Mouse (Mus musculus) midbrain, embryonic 16.5 days (tissue): ENCODE results near the gene Pelo. TPM values are rescaled to one million over a fixed set of nuclear protein-coding genes. Genes with fewer than 3 reads are reported as not detected.

Source experiments
- ATAC-seq: fragments of 200-750 bp; cut with Nextera tagmentation; 2 replicates; pipeline ENCODE4 v1.8.0; 2017; ENCODE audit warnings: moderate TSS enrichment
- H3K27ac ChIP-seq: fragments of 300-500 bp; sonication (generic); 2 replicates; pipeline ENCODE4 v1.5.1; 2014; ENCODE audit warnings: mild to moderate bottlenecking, low read length, mixed read lengths
- H3K27me3 ChIP-seq: fragments of 300-500 bp; sonication (generic); 2 replicates; pipeline ENCODE4 v1.6.1; 2014; ENCODE audit warnings: low read depth, low read length, mixed read lengths; ENCODE audit not compliant: control insufficient read depth, insufficient read depth
- H3K36me3 ChIP-seq: fragments of 300-500 bp; sonication (generic); 2 replicates; pipeline ENCODE4 v1.6.1; 2014; ENCODE audit warnings: mild to moderate bottlenecking, low read length, moderate library complexity, mixed read lengths; ENCODE audit not compliant: control insufficient read depth, insufficient read depth
- H3K4me1 ChIP-seq: fragments of 300-500 bp; sonication (generic); 2 replicates; pipeline ENCODE4 v1.6.1; 2014; ENCODE audit warnings: mild to moderate bottlenecking, low read length, mixed read lengths; ENCODE audit not compliant: control insufficient read depth, insufficient read depth
- H3K4me2 ChIP-seq: fragments of 300-500 bp; sonication (generic); 2 replicates; pipeline ENCODE4 v1.6.1; 2014; ENCODE audit warnings: mild to moderate bottlenecking, low read length, mixed read lengths
- H3K4me3 ChIP-seq: fragments of 300-500 bp; sonication (generic); 2 replicates; pipeline ENCODE4 v1.5.1; 2014; ENCODE audit warnings: low read depth, mild to moderate bottlenecking, low read length, moderate library complexity, mixed read lengths
- H3K9ac ChIP-seq: fragments of 300-500 bp; sonication (generic); 2 replicates; pipeline ENCODE4 v1.6.1; 2014; ENCODE audit warnings: low read depth, low read length, mixed read lengths
- H3K9me3 ChIP-seq: fragments of 300-500 bp; sonication (generic); replicated peaks from 2 replicates; pipeline ENCODE4 v1.6.1; 2014; ENCODE audit warnings: mild to moderate bottlenecking, low read length, mixed read lengths; ENCODE audit not compliant: control insufficient read depth, poor library complexity, severe bottlenecking
- WGBS: fragments of 180-500 bp; shearing (Covaris S2); extraction: QIAGEN DNeasy Blood & Tissue Kit; methylation state at CpG from one replicate; pipeline ENCODE4 v1.1.7; 2014; 5-methylcytosine and 5-hydroxymethylcytosine counted together
- polyA plus RNA-seq: library from polyadenylated mRNA; unstranded; fragments of >200 nt; fragmentation: Nextera tagmentation; extraction: Ambion mirVana; gene quantifications from 2 replicates; pipeline ENCODE4 v1.2.1, GENCODE M21; 2015

Pelo gene
- polyA plus RNA-seq, 1 experiment from 2014 or later = 4.6 TPM

- Histone ChIP-seq H3K9me3 (no peaks in the 10 kb centered on the region; the same call in 1 of the 2 replicates), H3K9ac (peak overlapping the region; percentile 75), H3K4me3 (peak overlapping the region; percentile 70), H3K27me3 (no peaks in the 10 kb centered on the region), H3K4me2 (peak overlapping the region; percentile 100), H3K27ac (no peak overlapping the region), H3K4me1 (peaks cover 14% of the 10 kb centered on the region), H3K36me3 (peaks cover 14% of the 10 kb centered on the region)
- 70% methylated on average over 11 of the region's 11 CpGs for WGBS
- ATAC-seq = no peak
Observed at GRCm38 (mm10) chr13:115089020-115089394, 979 bp downstream of the Pelo start.

GRCm38 (mm10) chr13:115085974-115086373, 4.0 kb downstream of the Pelo start:
- Histone ChIP-seq H3K4me3 (no peak overlapping the region), H3K9ac (no peak overlapping the region), H3K36me3 (peaks cover 14% of the 10 kb centered on the region), H3K27ac (no peak overlapping the region), H3K27me3 (no peaks in the 10 kb centered on the region), H3K4me1 (peaks cover 13% of the 10 kb centered on the region), H3K9me3 (no peaks in the 10 kb centered on the region; the same call in 1 of the 2 replicates), H3K4me2 (no peak overlapping the region)
- WGBS = 96% methylated on average over 6 of the region's 6 CpGs
- no peak for ATAC-seq

GRCm38 (mm10) chr13:115082339-115082738, 7.6 kb downstream of the Pelo start:
- Histone ChIP-seq H3K4me1 (no peaks in the 10 kb centered on the region), H3K4me2 (no peak overlapping the region), H3K9me3 (no peaks in the 10 kb centered on the region; the same call in 1 of the 2 replicates), H3K9ac (no peak overlapping the region), H3K4me3 (no peak overlapping the region), H3K36me3 (peaks cover 5% of the 10 kb centered on the region), H3K27me3 (no peaks in the 10 kb centered on the region), H3K27ac (no peak overlapping the region)
- 93% methylated on average over 7 of the region's 7 CpGs for WGBS
- no peak for ATAC-seq

- H3K9me3 ChIP-seq = no peaks in the 10 kb centered on the region
- H3K36me3 ChIP-seq = no peaks in the 10 kb centered on the region
- no peak overlapping the region for H3K4me3 ChIP-seq
- H3K27me3 ChIP-seq = no peaks in the 10 kb centered on the region
- WGBS = 98% methylated on average over 3 of the region's 3 CpGs
- no peak overlapping the region for H3K4me2 ChIP-seq
- H3K9ac ChIP-seq = no peak overlapping the region
- H3K4me1 ChIP-seq = no peaks in the 10 kb centered on the region
- ATAC-seq = no peak
- H3K27ac ChIP-seq = no peak overlapping the region
Observed at GRCm38 (mm10) chr13:115079996-115080585, 9.9 kb downstream of the Pelo start.

GRCm38 (mm10) chr13:115078997-115079685, 10.8 kb downstream of the Pelo start:
- ATAC-seq = no peak
- H3K9me3 ChIP-seq = no peaks in the 10 kb centered on the region
- H3K4me2 ChIP-seq = no peak overlapping the region
- 90% methylated on average over 6 of the region's 6 CpGs for WGBS
- no peak overlapping the region for H3K27ac ChIP-seq
- no peaks in the 10 kb centered on the region for H3K27me3 ChIP-seq
- no peaks in the 10 kb centered on the region for H3K36me3 ChIP-seq
- H3K4me1 ChIP-seq = no peaks in the 10 kb centered on the region
- H3K4me3 ChIP-seq = no peak overlapping the region
- H3K9ac ChIP-seq = no peak overlapping the region

- H3K36me3 ChIP-seq = no peaks in the 10 kb centered on the region
- H3K9ac ChIP-seq = no peak overlapping the region
- H3K4me2 ChIP-seq = no peak overlapping the region
- no peaks in the 10 kb centered on the region for H3K4me1 ChIP-seq
- 90% methylated on average over 9 of the region's 9 CpGs for WGBS
- no peak for ATAC-seq
- H3K27me3 ChIP-seq = no peaks in the 10 kb centered on the region
- no peak overlapping the region for H3K4me3 ChIP-seq
- no peaks in the 10 kb centered on the region for H3K9me3 ChIP-seq
- H3K27ac ChIP-seq = no peak overlapping the region
Observed at GRCm38 (mm10) chr13:115077346-115078134, 12.4 kb downstream of the Pelo start.

GRCm38 (mm10) chr13:115072386-115072785, 17.6 kb downstream of the Pelo start:
- no peak for ATAC-seq
- H3K9me3 ChIP-seq = no peaks in the 10 kb centered on the region
- no peaks in the 10 kb centered on the region for H3K4me1 ChIP-seq
- H3K4me2 ChIP-seq = no peak overlapping the region
- no peak overlapping the region for H3K27ac ChIP-seq
- H3K27me3 ChIP-seq = no peaks in the 10 kb centered on the region
- H3K36me3 ChIP-seq = no peaks in the 10 kb centered on the region
- H3K4me3 ChIP-seq = no peak overlapping the region
- no peak overlapping the region for H3K9ac ChIP-seq
- 96% methylated on average over 6 of the region's 6 CpGs for WGBS

- no peak overlapping the region for H3K4me2 ChIP-seq
- 87% methylated on average over 3 of the region's 3 CpGs for WGBS
Observed at GRCm38 (mm10) chr13:115071431-115071830, 18.6 kb downstream of the Pelo start.

GRCm38 (mm10) chr13:115067968-115068330, 22.0 kb downstream of the Pelo start:
- no peaks in the 10 kb centered on the region for H3K9me3 ChIP-seq
- no peak overlapping the region for H3K9ac ChIP-seq
- H3K4me2 ChIP-seq = no peak overlapping the region
- no peaks in the 10 kb centered on the region for H3K36me3 ChIP-seq
- no peak overlapping the region for H3K4me3 ChIP-seq
- no peak overlapping the region for H3K27ac ChIP-seq
- no peaks in the 10 kb centered on the region for H3K27me3 ChIP-seq
- no peak for ATAC-seq
- H3K4me1 ChIP-seq = no peaks in the 10 kb centered on the region
- WGBS = 100% methylated on average over 1 of the region's 1 CpGs

More at GRCm38 (mm10) chr13:115071431-115071830, 18.6 kb downstream of the Pelo start:
- no peaks in the 10 kb centered on the region for H3K9me3 ChIP-seq
- no peak overlapping the region for H3K4me3 ChIP-seq
- H3K36me3 ChIP-seq = no peaks in the 10 kb centered on the region
- no peaks in the 10 kb centered on the region for H3K27me3 ChIP-seq
- no peak for ATAC-seq
- no peaks in the 10 kb centered on the region for H3K4me1 ChIP-seq
- no peak overlapping the region for H3K27ac ChIP-seq
- no peak overlapping the region for H3K9ac ChIP-seq
